ENCODE assay signal across 35 mouse cellular contexts in the genomic region with DNA sequence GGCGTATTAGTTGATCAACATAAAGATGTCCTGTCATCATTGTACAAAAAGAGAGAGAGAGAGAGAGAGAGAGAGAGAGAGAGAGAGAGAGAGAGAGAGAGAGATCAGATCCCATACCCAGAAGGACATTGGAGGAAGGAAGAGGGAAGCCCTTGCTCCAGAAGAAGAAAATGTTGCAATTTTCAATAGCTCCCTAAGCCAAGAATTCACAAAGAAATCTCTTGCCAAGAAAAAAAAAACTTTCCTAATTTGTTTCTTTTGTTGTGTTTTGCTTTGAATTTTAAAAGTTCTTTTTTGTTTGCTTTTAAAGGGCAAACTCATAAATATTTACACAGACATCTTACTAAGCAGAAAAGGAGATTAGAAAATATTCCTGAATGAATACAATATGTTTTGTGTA.
"Had no signal": no experiment of that assay in that cellular context is flagged by ENCODE, and none has a peak within 500 bp of the region (broad histone marks: within the 10 kb centered on the region; RNA-seq: fewer than 3 reads in every experiment).

No protein-coding gene starts in this region.

- H3K9ac ChIP-seq: heart, embryonic 12.5 days; heart, embryonic 13.5 days; heart, embryonic 15.5 days; hindbrain, embryonic 12.5 days; hindbrain, embryonic 13.5 days; hindbrain, embryonic 14.5 days; hindbrain, embryonic 15.5 days; intestine, embryonic 15.5 days; kidney, embryonic 15.5 days had no signal

- H3K27ac ChIP-seq: heart, adult 2 months; heart, embryonic 10.5 days; heart, embryonic 13.5 days; heart, embryonic 15.5 days; hindbrain, embryonic 10.5 days; hindbrain, embryonic 12.5 days; hindbrain, embryonic 13.5 days; hindbrain, embryonic 14.5 days; hindbrain, embryonic 15.5 days; hindbrain, postnatal 0 days; intestine, embryonic 15.5 days; kidney, embryonic 15.5 days; kidney, postnatal 0 days; layer of hippocampus, adult 2 months had no signal

- ATAC-seq: hindbrain, embryonic 16.5 days; hindbrain, postnatal 0 days; inflammation-experienced regulatory T-cells, adult 6 months; intestine, embryonic 15.5 days; intestine, embryonic 16.5 days; intestine, postnatal 0 days had no signal

- DNase-seq: heart, adult 2 months; heart, postnatal 10 days; heart, postnatal 14 days; heart, postnatal 36 days; heart, postnatal 4 days; kidney, adult 11 months; kidney, adult 18-20 months; kidney, adult 2 months; kidney, adult 8-10 months; kidney, adult 9 months; kidney, postnatal 10 days; kidney, postnatal 14 days; kidney, postnatal 25 days; kidney, postnatal 36 days; kidney, postnatal 4 days; layer of hippocampus, adult 9-11 months had no signal

- H3K9me3 ChIP-seq: heart, embryonic 10.5 days; heart, embryonic 12.5 days; heart, embryonic 13.5 days; heart, embryonic 15.5 days; hindbrain, embryonic 10.5 days; hindbrain, embryonic 12.5 days; hindbrain, embryonic 13.5 days; hindbrain, embryonic 15.5 days; intestine, embryonic 15.5 days; kidney, embryonic 15.5 days had no signal

- H3K4me1 ChIP-seq: heart, embryonic 10.5 days; heart, embryonic 12.5 days; heart, embryonic 13.5 days; heart, embryonic 15.5 days; hindbrain, embryonic 10.5 days; hindbrain, embryonic 12.5 days; hindbrain, embryonic 13.5 days; hindbrain, embryonic 15.5 days; intestine, embryonic 15.5 days; kidney, embryonic 15.5 days had no signal

- H3K27me3 ChIP-seq: heart, embryonic 12.5 days; heart, embryonic 13.5 days; heart, embryonic 15.5 days; hindbrain, embryonic 12.5 days; hindbrain, embryonic 13.5 days; hindbrain, embryonic 15.5 days; intestine, embryonic 15.5 days; kidney, embryonic 15.5 days had no signal

- H3K36me3 ChIP-seq: heart, embryonic 10.5 days; heart, embryonic 12.5 days; heart, embryonic 13.5 days; heart, embryonic 15.5 days; hindbrain, embryonic 10.5 days; hindbrain, embryonic 12.5 days; hindbrain, embryonic 13.5 days; hindbrain, embryonic 15.5 days; intestine, embryonic 15.5 days; kidney, embryonic 15.5 days had no signal

- H3K4me2 ChIP-seq: heart, embryonic 11.5 days; heart, embryonic 12.5 days; heart, embryonic 13.5 days; heart, embryonic 15.5 days; hindbrain, embryonic 12.5 days; hindbrain, embryonic 13.5 days; hindbrain, embryonic 14.5 days; hindbrain, embryonic 15.5 days; intestine, embryonic 15.5 days; kidney, embryonic 15.5 days had no signal

- H3K4me3 ChIP-seq: heart, adult 2 months; heart, embryonic 10.5 days; heart, embryonic 12.5 days; heart, embryonic 13.5 days; heart, embryonic 15.5 days; hindbrain, embryonic 10.5 days; hindbrain, embryonic 12.5 days; hindbrain, embryonic 13.5 days; hindbrain, embryonic 15.5 days; intestine, embryonic 15.5 days; kidney, embryonic 15.5 days; layer of hippocampus, adult 2 months had no signal
